Mouse (Mus musculus): ENCODE results near the gene Nop2. TPM values are rescaled to one million over a fixed set of nuclear protein-coding genes. Genes with fewer than 3 reads are reported as not detected.

The Nop2 gene
- polyA plus RNA-seq, 1 experiment from 2014 or later: 49.3 TPM

- ATAC-seq: peak; percentile 98
- Histone ChIP-seq H3K4me1 (ENCODE audit: control insufficient read depth, insufficient read depth, low read length) (peaks cover 14% of the 10 kb centered on the region), H3K27me3 (ENCODE audit: control insufficient read depth, insufficient read depth, low read depth, low read length) (no peaks in the 10 kb centered on the region), H3K4me3 (ENCODE audit: low read depth, low read length) (peak within 1 kb of the TSS; percentile 77), H3K36me3 (ENCODE audit: control insufficient read depth, insufficient read depth, low read length) (peaks cover 8% of the 10 kb centered on the region; the same call in 1 of the 2 replicates), H3K4me2 (ENCODE audit: low read length) (peak within 1 kb of the TSS; percentile 93), H3K9me3 (replicated peaks; ENCODE audit: control insufficient read depth, low read length, poor library complexity, severe bottlenecking) (no peaks in the 10 kb centered on the region), H3K27ac (ENCODE audit: low read length) (peak within 1 kb of the TSS; percentile 100), H3K9ac (ENCODE audit: low read depth, low read length) (peak within 1 kb of the TSS; percentile 82)
- WGBS: under 1% methylated on average over 54 of the region's 54 CpGs
Observed at GRCm38 (mm10) chr6:125191332-125192015, 59.8 kb downstream of the Nop2 start, which contains the start of the genes Ncapd2 and Mrpl51. TSS of gene Ncapd2 (minus strand) at chr6:125191701. TSS of gene Mrpl51 (plus strand) at chr6:125191801.

GRCm38 (mm10) chr6:125192016-125192714 lies 60.5 kb downstream of the Nop2 start:
- H3K4me3 ChIP-seq (ENCODE audit: low read depth, low read length): peak overlapping the region; percentile 77
- H3K9ac ChIP-seq (ENCODE audit: low read depth, low read length): peak overlapping the region; percentile 82
- peaks cover 6% of the 10 kb centered on the region; the same call in 1 of the 2 replicates for H3K36me3 ChIP-seq (ENCODE audit: control insufficient read depth, insufficient read depth, low read length)
- under 1% methylated on average over 34 of the region's 34 CpGs for WGBS
- peak overlapping the region; percentile 100 for H3K27ac ChIP-seq (ENCODE audit: low read length)
- no peaks in the 10 kb centered on the region for H3K9me3 ChIP-seq (replicated peaks; ENCODE audit: control insufficient read depth, low read length, poor library complexity, severe bottlenecking)
- H3K4me2 ChIP-seq (ENCODE audit: low read length): peak overlapping the region; percentile 93
- H3K27me3 ChIP-seq (ENCODE audit: control insufficient read depth, insufficient read depth, low read depth, low read length): no peaks in the 10 kb centered on the region
- ATAC-seq: peak; percentile 96
- H3K4me1 ChIP-seq (ENCODE audit: control insufficient read depth, insufficient read depth, low read length): peaks cover 14% of the 10 kb centered on the region

GRCm38 (mm10) chr6:125192841-125193240 lies 61.1 kb downstream of the Nop2 start:
- H3K27ac ChIP-seq (ENCODE audit: low read length): peak overlapping the region; percentile 100
- WGBS: 44% methylated on average over 5 of the region's 5 CpGs
- ATAC-seq: no peak
- peaks cover 14% of the 10 kb centered on the region for H3K4me1 ChIP-seq (ENCODE audit: control insufficient read depth, insufficient read depth, low read length)
- H3K9ac ChIP-seq (ENCODE audit: low read depth, low read length): peak overlapping the region; percentile 82
- peak overlapping the region; percentile 93 for H3K4me2 ChIP-seq (ENCODE audit: low read length)
- peak overlapping the region; percentile 77 for H3K4me3 ChIP-seq (ENCODE audit: low read depth, low read length)
- H3K9me3 ChIP-seq (replicated peaks; ENCODE audit: control insufficient read depth, low read length, poor library complexity, severe bottlenecking): no peaks in the 10 kb centered on the region
- H3K36me3 ChIP-seq (ENCODE audit: control insufficient read depth, insufficient read depth, low read length): peaks cover 6% of the 10 kb centered on the region; the same call in 1 of the 2 replicates
- no peaks in the 10 kb centered on the region for H3K27me3 ChIP-seq (ENCODE audit: control insufficient read depth, insufficient read depth, low read depth, low read length)

- H3K27ac ChIP-seq (ENCODE audit: low read length): no peak overlapping the region
- H3K9me3 ChIP-seq (replicated peaks; ENCODE audit: control insufficient read depth, low read length, poor library complexity, severe bottlenecking): no peaks in the 10 kb centered on the region
- H3K9ac ChIP-seq (ENCODE audit: low read depth, low read length): no peak overlapping the region
- 82% methylated on average over 7 of the region's 7 CpGs for WGBS
- no peaks in the 10 kb centered on the region for H3K27me3 ChIP-seq (ENCODE audit: control insufficient read depth, insufficient read depth, low read depth, low read length)
- no peak for ATAC-seq
- H3K4me2 ChIP-seq (ENCODE audit: low read length): no peak overlapping the region
- peaks cover 14% of the 10 kb centered on the region for H3K4me1 ChIP-seq (ENCODE audit: control insufficient read depth, insufficient read depth, low read length)
- H3K36me3 ChIP-seq (ENCODE audit: control insufficient read depth, insufficient read depth, low read length): peaks cover 8% of the 10 kb centered on the region; the same call in 1 of the 2 replicates
- no peak overlapping the region for H3K4me3 ChIP-seq (ENCODE audit: low read depth, low read length)
Observed at GRCm38 (mm10) chr6:125193390-125193789, 61.7 kb downstream of the Nop2 start.

Small RNAs within 50 kb of the gene (microRNA-seq; reads per million reads assigned to microRNA genes)
- gene Mir7045: not detected

Other genes starting within 250 kb of the Nop2 start
- gene Cd4, start 243.7 kb upstream of the Nop2 start, polyA plus RNA-seq (2015; fragmentation: Nextera tagmentation; extraction: Ambion mirVana): 0.11 TPM in 1 of 2 replicates, not detected in the other
- 2.5 and 3.9 TPM in 2 replicates for gene Lag3, start 220.2 kb upstream of the Nop2 start, polyA plus RNA-seq (2015; fragmentation: Nextera tagmentation; extraction: Ambion mirVana)
- gene Ptms, start 211.8 kb upstream of the Nop2 start, polyA plus RNA-seq (2015; fragmentation: Nextera tagmentation; extraction: Ambion mirVana): 700 and 743 TPM in 2 replicates
- 543 and 556 TPM in 2 replicates for gene Mlf2, start 200.5 kb upstream of the Nop2 start, polyA plus RNA-seq (2015; fragmentation: Nextera tagmentation; extraction: Ambion mirVana)
- gene Cops7a, start 166.4 kb upstream of the Nop2 start, polyA plus RNA-seq (2015; fragmentation: Nextera tagmentation; extraction: Ambion mirVana): 87.6 and 94.0 TPM in 2 replicates
- gene Pianp, start 135.2 kb upstream of the Nop2 start, polyA plus RNA-seq (2015; fragmentation: Nextera tagmentation; extraction: Ambion mirVana): 69.1 and 87.1 TPM in 2 replicates
- gene Zfp384, start 122.8 kb upstream of the Nop2 start, polyA plus RNA-seq (2015; fragmentation: Nextera tagmentation; extraction: Ambion mirVana): 11.2 and 14.2 TPM in 2 replicates
- gene Ing4, start 92.1 kb upstream of the Nop2 start, polyA plus RNA-seq (2015; fragmentation: Nextera tagmentation; extraction: Ambion mirVana): 141 and 155 TPM in 2 replicates
- 18.0 and 18.3 TPM in 2 replicates for gene Acrbp, start 82.2 kb upstream of the Nop2 start, polyA plus RNA-seq (2015; fragmentation: Nextera tagmentation; extraction: Ambion mirVana)
- gene Lpar5, start 64.0 kb upstream of the Nop2 start, polyA plus RNA-seq (2015; fragmentation: Nextera tagmentation; extraction: Ambion mirVana): 0.45 and 0.60 TPM in 2 replicates
- 59.7 and 74.3 TPM in 2 replicates for gene Chd4, start 35.9 kb upstream of the Nop2 start, polyA plus RNA-seq (2015; fragmentation: Nextera tagmentation; extraction: Ambion mirVana)
- 21.1 and 21.2 TPM in 2 replicates for gene Iffo1, start 13.3 kb downstream of the Nop2 start, polyA plus RNA-seq (2015; fragmentation: Nextera tagmentation; extraction: Ambion mirVana)
- 1,326 and 1,443 TPM in 2 replicates for gene Gapdh, start 34.6 kb downstream of the Nop2 start, polyA plus RNA-seq (2015; fragmentation: Nextera tagmentation; extraction: Ambion mirVana)
- 39.4 and 41.2 TPM in 2 replicates for gene Ncapd2, start 59.8 kb downstream of the Nop2 start, polyA plus RNA-seq (2015; fragmentation: Nextera tagmentation; extraction: Ambion mirVana)
- gene Mrpl51, start 59.9 kb downstream of the Nop2 start, polyA plus RNA-seq (2015; fragmentation: Nextera tagmentation; extraction: Ambion mirVana): 132 TPM in 2 replicates
- 14.2 and 21.2 TPM in 2 replicates for gene Vamp1, start 83.6 kb downstream of the Nop2 start, polyA plus RNA-seq (2015; fragmentation: Nextera tagmentation; extraction: Ambion mirVana)
- 7.4 and 8.3 TPM in 2 replicates for gene Tapbpl, start 100.0 kb downstream of the Nop2 start, polyA plus RNA-seq (2015; fragmentation: Nextera tagmentation; extraction: Ambion mirVana)
- gene Cd27, start 105.1 kb downstream of the Nop2 start, polyA plus RNA-seq (2015; fragmentation: Nextera tagmentation; extraction: Ambion mirVana): 1.1 and 2.0 TPM in 2 replicates
- not detected in 2 replicates for gene Tuba3a, start 154.1 kb downstream of the Nop2 start, polyA plus RNA-seq (2015; fragmentation: Nextera tagmentation; extraction: Ambion mirVana)
- 12.8 and 16.0 TPM in 2 replicates for gene Ltbr, start 182.0 kb downstream of the Nop2 start, polyA plus RNA-seq (2015; fragmentation: Nextera tagmentation; extraction: Ambion mirVana)
- gene Scnn1a, start 188.8 kb downstream of the Nop2 start, polyA plus RNA-seq (2015; fragmentation: Nextera tagmentation; extraction: Ambion mirVana): 0.67 and 1.1 TPM in 2 replicates
- 11.0 and 11.2 TPM in 2 replicates for gene Tnfrsf1a, start 217.5 kb downstream of the Nop2 start, polyA plus RNA-seq (2015; fragmentation: Nextera tagmentation; extraction: Ambion mirVana)
- 0.20 and 0.44 TPM in 2 replicates for gene Plekhg6, start 248.9 kb downstream of the Nop2 start, polyA plus RNA-seq (2015; fragmentation: Nextera tagmentation; extraction: Ambion mirVana)